Mouse (Mus musculus): ENCODE data around the gene Mettl24. TPM values are rescaled to one million over a fixed set of nuclear protein-coding genes. Genes with fewer than 3 reads are reported as not detected.

Mettl24 gene
- polyA plus RNA-seq, 1 experiment: 1.6 TPM

- Histone ChIP-seq H3K27me3 (replicated peaks; ENCODE audit: control insufficient read depth, insufficient read depth, low read length) (no peaks in the 10 kb centered on the region), H3K4me1 (ENCODE audit: control insufficient read depth, insufficient read depth, low read length) (no peaks in the 10 kb centered on the region), H3K27ac (ENCODE audit: insufficient read depth, low read depth, low read length) (no peak overlapping the region), H3K4me3 (ENCODE audit: insufficient read depth, low read depth, low read length) (no peak overlapping the region), H3K36me3 (ENCODE audit: control insufficient read depth, insufficient read depth, low read length) (no peaks in the 10 kb centered on the region; the same call in 1 of the 2 replicates)
- TF ChIP-seq CTCF (conservative IDR thresholded peaks at IDR 0.05; ENCODE audit: insufficient read depth, insufficient read length, low read depth, low read length) (no peak), POLR2A (IDR thresholded peaks at IDR 0.05; ENCODE audit: low read depth, low read length) (no peak)
- no peak for DNase-seq
Observed at GRCm38 (mm10) chr10:40668640-40669039, 14.4 kb upstream of the Mettl24 start.

- no peak for TF ChIP-seq POLR2A (IDR thresholded peaks at IDR 0.05; ENCODE audit: low read depth, low read length)
- TF ChIP-seq CTCF (conservative IDR thresholded peaks at IDR 0.05; ENCODE audit: insufficient read depth, insufficient read length, low read depth, low read length): no peak
- H3K4me3 ChIP-seq (ENCODE audit: insufficient read depth, low read depth, low read length): no peak overlapping the region
- no peaks in the 10 kb centered on the region for H3K36me3 ChIP-seq (ENCODE audit: control insufficient read depth, insufficient read depth, low read length)
- 81% methylated on average over 8 of the region's 8 CpGs for WGBS
- H3K27ac ChIP-seq (ENCODE audit: insufficient read depth, low read depth, low read length): no peak overlapping the region
- DNase-seq: no peak
- no peaks in the 10 kb centered on the region for H3K27me3 ChIP-seq (replicated peaks; ENCODE audit: control insufficient read depth, insufficient read depth, low read length)
- H3K4me1 ChIP-seq (ENCODE audit: control insufficient read depth, insufficient read depth, low read length): no peaks in the 10 kb centered on the region
Observed at GRCm38 (mm10) chr10:40672587-40673296, 10.3 kb upstream of the Mettl24 start.

GRCm38 (mm10) chr10:40673297-40673665, 9.8 kb upstream of the Mettl24 start:
- no peak for DNase-seq
- Histone ChIP-seq H3K36me3 (ENCODE audit: control insufficient read depth, insufficient read depth, low read length) (no peaks in the 10 kb centered on the region), H3K27me3 (replicated peaks; ENCODE audit: control insufficient read depth, insufficient read depth, low read length) (no peaks in the 10 kb centered on the region), H3K4me3 (ENCODE audit: insufficient read depth, low read depth, low read length) (no peak overlapping the region), H3K27ac (ENCODE audit: insufficient read depth, low read depth, low read length) (no peak overlapping the region), H3K4me1 (ENCODE audit: control insufficient read depth, insufficient read depth, low read length) (no peaks in the 10 kb centered on the region)
- 85% methylated on average over 7 of the region's 7 CpGs for WGBS
- TF ChIP-seq CTCF (conservative IDR thresholded peaks at IDR 0.05; ENCODE audit: insufficient read depth, insufficient read length, low read depth, low read length) (no peak), POLR2A (IDR thresholded peaks at IDR 0.05; ENCODE audit: low read depth, low read length) (no peak)

GRCm38 (mm10) chr10:40674151-40674550, 8.9 kb upstream of the Mettl24 start:
- Histone ChIP-seq H3K4me1 (ENCODE audit: control insufficient read depth, insufficient read depth, low read length) (no peaks in the 10 kb centered on the region), H3K36me3 (ENCODE audit: control insufficient read depth, insufficient read depth, low read length) (no peaks in the 10 kb centered on the region), H3K27me3 (replicated peaks; ENCODE audit: control insufficient read depth, insufficient read depth, low read length) (no peaks in the 10 kb centered on the region), H3K27ac (ENCODE audit: insufficient read depth, low read depth, low read length) (no peak overlapping the region), H3K4me3 (ENCODE audit: insufficient read depth, low read depth, low read length) (no peak overlapping the region)
- TF ChIP-seq CTCF (conservative IDR thresholded peaks at IDR 0.05; ENCODE audit: insufficient read depth, insufficient read length, low read depth, low read length) (no peak), POLR2A (IDR thresholded peaks at IDR 0.05; ENCODE audit: low read depth, low read length) (no peak)
- no peak for DNase-seq
- WGBS: 34% methylated on average over 13 of the region's 13 CpGs

GRCm38 (mm10) chr10:40675921-40676320, 7.2 kb upstream of the Mettl24 start:
- Histone ChIP-seq H3K27ac (ENCODE audit: insufficient read depth, low read depth, low read length) (no peak overlapping the region), H3K4me1 (ENCODE audit: control insufficient read depth, insufficient read depth, low read length) (no peaks in the 10 kb centered on the region), H3K36me3 (ENCODE audit: control insufficient read depth, insufficient read depth, low read length) (no peaks in the 10 kb centered on the region), H3K4me3 (ENCODE audit: insufficient read depth, low read depth, low read length) (no peak overlapping the region), H3K27me3 (replicated peaks; ENCODE audit: control insufficient read depth, insufficient read depth, low read length) (no peaks in the 10 kb centered on the region)
- TF ChIP-seq POLR2A (IDR thresholded peaks at IDR 0.05; ENCODE audit: low read depth, low read length) (no peak), CTCF (conservative IDR thresholded peaks at IDR 0.05; ENCODE audit: insufficient read depth, insufficient read length, low read depth, low read length) (no peak)
- 72% methylated on average over 7 of the region's 7 CpGs for WGBS
- DNase-seq: no peak

GRCm38 (mm10) chr10:40678477-40678876, 4.6 kb upstream of the Mettl24 start:
- Histone ChIP-seq H3K4me3 (ENCODE audit: insufficient read depth, low read depth, low read length) (no peak overlapping the region), H3K27me3 (replicated peaks; ENCODE audit: control insufficient read depth, insufficient read depth, low read length) (no peaks in the 10 kb centered on the region), H3K4me1 (ENCODE audit: control insufficient read depth, insufficient read depth, low read length) (no peaks in the 10 kb centered on the region), H3K27ac (ENCODE audit: insufficient read depth, low read depth, low read length) (no peak overlapping the region), H3K36me3 (ENCODE audit: control insufficient read depth, insufficient read depth, low read length) (no peaks in the 10 kb centered on the region)
- no peak for DNase-seq
- no peak for TF ChIP-seq CTCF (conservative IDR thresholded peaks at IDR 0.05; ENCODE audit: insufficient read depth, insufficient read length, low read depth, low read length)
- no peak for TF ChIP-seq POLR2A (IDR thresholded peaks at IDR 0.05; ENCODE audit: low read depth, low read length)
- 60% methylated on average over 3 of the region's 3 CpGs for WGBS

GRCm38 (mm10) chr10:40682470-40682869, 612 bp upstream of the Mettl24 start:
- WGBS: 27% methylated on average over 8 of the region's 8 CpGs
- no peaks in the 10 kb centered on the region for H3K27me3 ChIP-seq (replicated peaks; ENCODE audit: control insufficient read depth, insufficient read depth, low read length)
- no peaks in the 10 kb centered on the region for H3K4me1 ChIP-seq (ENCODE audit: control insufficient read depth, insufficient read depth, low read length)
- no peak overlapping the region for H3K4me3 ChIP-seq (ENCODE audit: insufficient read depth, low read depth, low read length)
- H3K36me3 ChIP-seq (ENCODE audit: control insufficient read depth, insufficient read depth, low read length): no peaks in the 10 kb centered on the region
- DNase-seq: peak; percentile 14
- TF ChIP-seq POLR2A (IDR thresholded peaks at IDR 0.05; ENCODE audit: low read depth, low read length): no peak
- TF ChIP-seq CTCF (conservative IDR thresholded peaks at IDR 0.05; ENCODE audit: insufficient read depth, insufficient read length, low read depth, low read length): no peak
- H3K27ac ChIP-seq (ENCODE audit: insufficient read depth, low read depth, low read length): no peak overlapping the region

Data from kidney, adult 2 months (tissue).